Comparison of ENCODE assay signal across 1 mouse cellular context in the genomic region with DNA sequence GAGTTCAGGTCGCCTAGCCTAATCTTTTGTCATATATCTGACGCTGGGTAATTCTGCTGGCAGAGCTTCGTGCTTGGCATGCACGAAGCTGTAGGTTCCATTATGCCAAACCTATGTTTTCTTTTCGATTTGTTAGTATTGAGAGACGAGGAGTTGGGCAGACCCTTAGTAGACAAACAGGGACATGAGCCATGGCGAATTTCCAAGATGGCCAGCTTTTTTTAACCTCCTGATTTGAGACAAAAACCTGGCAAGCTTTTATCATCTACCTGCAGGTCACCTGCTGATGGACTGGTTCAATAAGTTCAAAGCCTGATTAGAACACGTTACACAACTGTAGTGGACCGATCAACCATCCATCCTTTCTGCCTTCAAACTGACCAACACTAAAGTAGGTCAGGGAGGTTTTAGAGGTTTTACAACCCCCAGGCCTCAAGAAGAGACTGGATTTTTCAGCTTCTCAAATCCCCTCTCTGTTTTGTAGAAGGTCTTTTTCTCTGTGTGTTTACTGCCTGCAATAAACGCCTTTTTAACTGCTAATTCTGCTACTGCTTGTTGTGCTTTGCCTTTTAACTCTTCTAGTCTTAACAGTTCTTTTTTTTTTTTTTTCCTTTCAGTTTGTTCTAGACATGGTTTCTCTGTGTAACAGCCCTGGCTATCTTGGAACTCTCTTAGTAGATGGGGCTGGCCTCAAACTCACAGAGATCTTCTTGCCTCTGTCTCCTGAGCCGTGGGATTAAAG.
TF ChIP-seq lines count a peak whose summit lies in the region.

No protein-coding gene starts in this region.

TF ChIP-seq in CH12.LX, 34 proteins besides CTCF, POLR2A, EP300 and RAD21:
- TF ChIP-seq MAX (IDR thresholded peaks at IDR 0.05; ENCODE audit: low read length) (peak; percentile 35; the same call in 1 of the 2 replicates), UBTF (IDR thresholded peaks at IDR 0.05; ENCODE audit: low read depth, low read length) (no peak), ZNF384 (IDR thresholded peaks at IDR 0.05; ENCODE audit: low read depth, low read length) (peak; percentile 61), MXI1 (IDR thresholded peaks at IDR 0.05; ENCODE audit: low read depth, low read length) (no peak), MYC (IDR thresholded peaks at IDR 0.05; ENCODE audit: low read depth, low read length) (0 out of 2 replicates have a peak, but pooled peaks have one; percentile 1), RCOR1 (conservative IDR thresholded peaks at IDR 0.05; ENCODE audit: low read depth, low read length) (0 out of 2 replicates have a peak, but pooled peaks have one; percentile 6)
